Mouse (Mus musculus): ENCODE data around the gene Skap2. TPM values are rescaled to one million over a fixed set of nuclear protein-coding genes. Genes with fewer than 3 reads are reported as not detected.

The Skap2 gene
- total RNA-seq, 2 experiments from 2014 or later = 4.5 to 4.9 TPM

- intact Hi-C loops (cut with DNase I) = loop anchor here (5.0 to 10.0 kb wide), 2 partner anchors 151 to 822 kb away; partner anchors contain the start of gene Hoxa1
- no peak for DNase-seq
Measured at GRCm38 (mm10) chr6:52006649-52007218, 5.6 kb downstream of the Skap2 start.

- intact Hi-C loops (cut with DNase I) = loop anchor here (5.0 to 10.0 kb wide), 2 partner anchors 151 to 821 kb away; partner anchors contain the start of gene Hoxa1
- DNase-seq = peak; percentile 22
Measured at GRCm38 (mm10) chr6:52005963-52006648, 6.2 kb downstream of the Skap2 start.

GRCm38 (mm10) chr6:52005616-52005962 is 6.8 kb downstream of the Skap2 start:
- DNase-seq = no peak
- intact Hi-C loops (cut with DNase I) = loop anchor here (5.0 to 10.0 kb wide), 2 partner anchors 152 to 821 kb away; partner anchors contain the start of gene Hoxa1

GRCm38 (mm10) chr6:52004995-52005394 is 7.4 kb downstream of the Skap2 start:
- DNase-seq = no peak
- intact Hi-C loops (cut with DNase I) = loop anchor here (5.0 to 10.0 kb wide), 3 partner anchors 152 to 820 kb away; partner anchors contain the start of genes Hoxa1 and Hoxa5

- DNase-seq = no peak
- intact Hi-C loops (cut with DNase I) = loop anchor here (5.0 to 10.0 kb wide), 2 partner anchors 200 to 818 kb away; partner anchors contain the start of gene Hoxa5
Measured at GRCm38 (mm10) chr6:52002676-52003075, 9.7 kb downstream of the Skap2 start.

- no peak for DNase-seq
- intact Hi-C loops (cut with DNase I) = loop anchor here (10.0 kb wide), 1 partner anchor 114 kb away; no protein-coding TSS in a partner anchor
Measured at GRCm38 (mm10) chr6:51999157-51999478, 13.2 kb downstream of the Skap2 start.

GRCm38 (mm10) chr6:51998409-51999156 is 13.8 kb downstream of the Skap2 start:
- no peak for DNase-seq
- intact Hi-C loops (cut with DNase I) = loop anchor here (10.0 kb wide), 1 partner anchor 114 kb away; no protein-coding TSS in a partner anchor

GRCm38 (mm10) chr6:51987999-51988398 is 24.4 kb downstream of the Skap2 start:
- DNase-seq = no peak
- intact Hi-C loops (cut with DNase I) = no loop called here

- intact Hi-C loops (cut with DNase I) = no loop called here
- DNase-seq = peak; percentile 69
Measured at GRCm38 (mm10) chr6:51977638-51978037, 34.7 kb downstream of the Skap2 start.

GRCm38 (mm10) chr6:51975751-51976150 is 36.6 kb downstream of the Skap2 start:
- intact Hi-C loops (cut with DNase I) = no loop called here
- no peak for DNase-seq

GRCm38 (mm10) chr6:51958992-51959391 is 53.4 kb downstream of the Skap2 start:
- intact Hi-C loops (cut with DNase I) = no loop called here
- DNase-seq = no peak

- intact Hi-C loops (cut with DNase I) = no loop called here
- DNase-seq = no peak
Measured at GRCm38 (mm10) chr6:51956048-51956792, 56.1 kb downstream of the Skap2 start.

- DNase-seq = no peak
- intact Hi-C loops (cut with DNase I) = no loop called here
Measured at GRCm38 (mm10) chr6:51947661-51948060, 64.7 kb downstream of the Skap2 start.

- DNase-seq = no peak
- intact Hi-C loops (cut with DNase I) = no loop called here
Measured at GRCm38 (mm10) chr6:51944916-51945315, 67.4 kb downstream of the Skap2 start.

GRCm38 (mm10) chr6:51933998-51934397 is 78.4 kb downstream of the Skap2 start:
- no peak for DNase-seq
- intact Hi-C loops (cut with DNase I) = no loop called here

GRCm38 (mm10) chr6:51933034-51933611 is 79.2 kb downstream of the Skap2 start:
- DNase-seq = no peak
- intact Hi-C loops (cut with DNase I) = no loop called here

GRCm38 (mm10) chr6:51927101-51927500 is 85.2 kb downstream of the Skap2 start:
- DNase-seq = no peak
- intact Hi-C loops (cut with DNase I) = no loop called here

GRCm38 (mm10) chr6:51921831-51922230 is 90.5 kb downstream of the Skap2 start:
- intact Hi-C loops (cut with DNase I) = no loop called here
- peak; percentile 10 for DNase-seq

- intact Hi-C loops (cut with DNase I) = no loop called here
- DNase-seq = no peak
Measured at GRCm38 (mm10) chr6:51908495-51908894, 103.9 kb downstream of the Skap2 start.

GRCm38 (mm10) chr6:51905659-51906058 is 106.7 kb downstream of the Skap2 start:
- intact Hi-C loops (cut with DNase I) = no loop called here
- DNase-seq = no peak
